Mouse (Mus musculus) liver, embryonic 12.5 days (tissue): ENCODE results near the gene Tpst1. TPM values are rescaled to one million over a fixed set of nuclear protein-coding genes. Genes with fewer than 3 reads are reported as not detected.

Experiments
- ATAC-seq: fragments of 200-750 bp; cut with Nextera tagmentation; 2 replicates; pipeline ENCODE4 v1.8.0; 2017; ENCODE audit warnings: moderate number of reproducible peaks, mild to moderate bottlenecking, moderate library complexity
- H3K27ac ChIP-seq: fragments of 300-500 bp; sonication (generic); 2 replicates; pipeline ENCODE4 v1.5.1; 2016; ENCODE audit warnings: mild to moderate bottlenecking
- H3K27me3 ChIP-seq: fragments of 300-500 bp; sonication (generic); replicated peaks from 2 replicates; pipeline ENCODE4 v1.6.1; 2016; ENCODE audit warnings: mild to moderate bottlenecking, moderate library complexity
- H3K36me3 ChIP-seq: fragments of 300-500 bp; sonication (generic); 2 replicates; pipeline ENCODE4 v1.6.1; 2016; ENCODE audit warnings: mild to moderate bottlenecking, moderate library complexity
- H3K4me1 ChIP-seq: fragments of 300-500 bp; sonication (generic); 2 replicates; pipeline ENCODE4 v1.6.1; 2016
- H3K4me2 ChIP-seq: fragments of 300-500 bp; sonication (generic); 2 replicates; pipeline ENCODE4 v1.6.1; 2016; ENCODE audit warnings: mild to moderate bottlenecking, moderate library complexity
- H3K4me3 ChIP-seq: fragments of 300-500 bp; sonication (generic); 2 replicates; pipeline ENCODE4 v1.5.1; 2016; ENCODE audit warnings: mild to moderate bottlenecking, moderate library complexity
- H3K9ac ChIP-seq: fragments of 300-500 bp; sonication (generic); 2 replicates; pipeline ENCODE4 v1.6.1; 2016; ENCODE audit warnings: mild to moderate bottlenecking, moderate library complexity
- H3K9me3 ChIP-seq: fragments of 300-500 bp; sonication (generic); replicated peaks from 2 replicates; pipeline ENCODE4 v1.6.1; 2016; ENCODE audit warnings: mild to moderate bottlenecking, moderate library complexity
- whole genome bisulfite sequencing: fragments of 180-500 bp; shearing (Covaris S2); methylation state at CpG from one replicate; pipeline ENCODE4 v1.1.7; 2016; ENCODE audit not compliant: insufficient replicate concordance; 5-methylcytosine and 5-hydroxymethylcytosine counted together
- polyA plus RNA-seq: library from polyadenylated mRNA; unstranded; fragments of >200 nt; fragmentation: Nextera tagmentation; extraction: Ambion mirVana; gene quantifications from 2 replicates; pipeline ENCODE4 v1.2.1, GENCODE M21; 2016

Tpst1 gene
- polyA plus RNA-seq, 1 experiment from 2014 or later: 37.2 TPM

DNA sequence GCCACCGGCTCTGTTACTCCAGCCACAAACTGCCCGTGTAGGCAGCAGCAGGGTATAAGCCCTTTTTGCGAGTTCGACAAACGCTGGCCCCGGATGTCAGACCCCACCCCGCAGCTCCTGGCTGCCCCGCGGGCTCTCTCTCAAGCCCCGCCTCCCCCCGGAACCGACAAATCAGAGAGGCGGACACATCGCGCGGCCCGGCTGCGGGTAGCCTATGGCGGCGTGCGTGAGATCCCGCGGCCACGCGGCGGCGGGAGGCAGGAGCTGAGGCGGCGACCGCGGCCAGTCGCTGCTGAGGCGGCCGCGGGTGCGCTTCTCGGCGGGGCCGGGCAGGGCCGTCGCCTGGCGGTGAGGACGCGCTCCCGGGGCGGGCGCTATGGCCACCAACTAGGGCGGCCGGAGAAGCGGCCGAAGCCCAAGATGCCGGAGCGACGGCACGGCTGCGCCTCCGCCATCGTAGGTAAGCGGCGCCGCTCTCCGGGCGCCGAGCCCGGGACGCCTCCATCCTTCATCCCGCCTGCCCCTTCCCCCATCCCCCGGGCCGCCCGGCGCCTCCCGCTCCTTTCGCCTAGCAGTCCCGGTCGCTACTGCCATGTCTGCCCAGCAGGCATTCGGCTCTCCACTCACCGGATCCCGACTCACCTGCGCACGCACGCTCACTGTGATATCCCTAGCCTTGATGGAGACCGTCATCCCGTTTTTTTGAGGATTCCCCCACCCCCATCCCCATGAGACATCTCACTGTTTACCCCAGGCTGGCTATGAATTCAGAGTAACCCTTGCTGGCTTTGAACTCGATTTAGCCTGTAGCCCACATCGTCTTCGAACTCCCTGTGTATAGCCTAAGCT is 6.3 kb downstream of the Tpst1 start:
- H3K27ac ChIP-seq: peak overlapping the region; percentile 81
- 2% methylated on average over 85 of the region's 86 CpGs for WGBS
- peak overlapping the region; percentile 98 for H3K4me2 ChIP-seq

GRCm38 (mm10) chr5:130080051-130080681 is 7.0 kb downstream of the Tpst1 start:
- peaks cover 33% of the 10 kb centered on the region for H3K4me1 ChIP-seq
- peak overlapping the region; percentile 81; the same call in 1 of the 2 replicates for H3K27ac ChIP-seq
- peaks cover 8% of the 10 kb centered on the region; the same call in 1 of the 2 replicates for H3K27me3 ChIP-seq
- 72% methylated on average over 16 of the region's 16 CpGs for WGBS
- H3K36me3 ChIP-seq: peaks cover 21% of the 10 kb centered on the region
- peaks cover 7% of the 10 kb centered on the region; the same call in 1 of the 2 replicates for H3K9me3 ChIP-seq
- H3K4me2 ChIP-seq: peak overlapping the region; percentile 98
- no peak for ATAC-seq
- H3K9ac ChIP-seq: peak overlapping the region; percentile 90
- H3K4me3 ChIP-seq: peak overlapping the region; percentile 80

More for the DNA sequence above, 6.3 kb downstream of the Tpst1 start:
- ATAC-seq: peak; percentile 92
- H3K4me3 ChIP-seq: peak overlapping the region; percentile 80
- H3K36me3 ChIP-seq: peaks cover 18% of the 10 kb centered on the region
- H3K27me3 ChIP-seq: peaks cover 8% of the 10 kb centered on the region; the same call in 1 of the 2 replicates
- peaks cover 7% of the 10 kb centered on the region; the same call in 1 of the 2 replicates for H3K9me3 ChIP-seq
- H3K9ac ChIP-seq: peak overlapping the region; percentile 90
- peaks cover 28% of the 10 kb centered on the region for H3K4me1 ChIP-seq

- Histone ChIP-seq H3K36me3 (peaks cover 32% of the 10 kb centered on the region), H3K4me1 (peaks cover 33% of the 10 kb centered on the region), H3K27me3 (peaks cover 8% of the 10 kb centered on the region; the same call in 1 of the 2 replicates), H3K9ac (no peak overlapping the region), H3K27ac (no peak overlapping the region), H3K4me2 (no peak overlapping the region), H3K4me3 (no peak overlapping the region), H3K9me3 (peaks cover 7% of the 10 kb centered on the region; the same call in 1 of the 2 replicates)
- 92% methylated on average over 8 of the region's 8 CpGs for WGBS
- ATAC-seq: no peak
Observed at GRCm38 (mm10) chr5:130081181-130081881, 8.2 kb downstream of the Tpst1 start.

DNA sequence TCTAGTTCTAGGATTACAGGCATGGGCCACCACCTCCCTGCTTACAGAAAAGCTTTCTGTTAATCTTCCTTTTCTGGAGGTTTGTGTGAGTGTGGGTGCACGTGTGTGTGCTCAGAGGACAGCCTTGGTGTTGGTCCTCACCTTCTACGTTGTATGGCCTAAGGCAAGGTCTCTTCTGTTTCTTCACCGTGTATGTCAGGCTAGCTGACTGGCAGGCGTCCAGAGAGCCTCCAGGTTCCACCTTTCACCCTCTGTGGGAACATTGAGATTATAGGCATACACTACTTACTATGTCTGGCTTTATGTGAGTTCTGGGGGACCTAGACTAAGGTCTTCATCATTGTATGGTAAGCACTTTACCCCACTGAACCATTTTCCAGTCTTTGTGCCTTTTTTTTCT is 9.3 kb downstream of the Tpst1 start:
- Histone ChIP-seq H3K27me3 (0 out of 2 replicates have a peak, but pooled peaks cover 5% of the 10 kb centered on the region), H3K4me1 (peaks cover 33% of the 10 kb centered on the region), H3K4me2 (no peak overlapping the region), H3K36me3 (peaks cover 35% of the 10 kb centered on the region), H3K9ac (no peak overlapping the region), H3K4me3 (no peak overlapping the region), H3K9me3 (peaks cover 7% of the 10 kb centered on the region; the same call in 1 of the 2 replicates), H3K27ac (no peak overlapping the region)
- no peak for ATAC-seq
- WGBS: 67% methylated on average over 4 of the region's 4 CpGs

DNA sequence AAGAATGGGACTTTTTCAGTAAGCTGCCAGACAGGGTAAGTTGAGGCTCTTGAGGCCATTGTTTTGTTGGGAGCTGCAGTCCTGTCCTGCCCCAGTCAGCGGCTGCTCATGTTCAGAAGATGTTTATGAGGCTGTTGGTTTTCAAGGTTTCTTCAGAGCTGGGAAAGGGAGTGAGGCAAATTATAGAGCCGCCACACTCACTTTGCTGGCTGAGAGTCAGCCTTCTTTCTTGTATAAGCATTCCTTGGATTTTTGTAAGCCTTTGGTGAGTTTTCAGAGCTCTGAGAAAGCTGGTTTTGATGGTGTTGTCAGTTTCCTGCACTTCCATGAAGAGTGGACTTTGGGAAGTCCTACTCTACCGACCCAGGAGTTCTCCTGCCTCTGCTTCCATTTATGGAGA is 11.1 kb downstream of the Tpst1 start:
- WGBS: 82% methylated on average over 3 of the region's 3 CpGs
- Histone ChIP-seq H3K4me3 (no peak overlapping the region), H3K27me3 (no peaks in the 10 kb centered on the region; the same call in 1 of the 2 replicates), H3K9ac (no peak overlapping the region), H3K4me2 (no peak overlapping the region), H3K36me3 (peaks cover 35% of the 10 kb centered on the region), H3K27ac (no peak overlapping the region), H3K4me1 (peaks cover 29% of the 10 kb centered on the region), H3K9me3 (peaks cover 7% of the 10 kb centered on the region; the same call in 1 of the 2 replicates)
- ATAC-seq: no peak

- H3K27ac ChIP-seq: peak overlapping the region; percentile 47
- H3K4me1 ChIP-seq: peaks cover 38% of the 10 kb centered on the region
- WGBS: 83% methylated on average over 7 of the region's 7 CpGs
Observed at GRCm38 (mm10) chr5:130088008-130088407, 14.9 kb downstream of the Tpst1 start.

GRCm38 (mm10) chr5:130088612-130089011 is 15.5 kb downstream of the Tpst1 start:
- Histone ChIP-seq H3K27ac (no peak overlapping the region), H3K4me1 (peaks cover 38% of the 10 kb centered on the region), H3K36me3 (peaks cover 25% of the 10 kb centered on the region), H3K4me3 (no peak overlapping the region), H3K4me2 (no peak overlapping the region), H3K9me3 (no peaks in the 10 kb centered on the region), H3K9ac (no peak overlapping the region), H3K27me3 (no peaks in the 10 kb centered on the region; the same call in 1 of the 2 replicates)
- no peak for ATAC-seq
- 74% methylated on average over 4 of the region's 4 CpGs for WGBS

More at GRCm38 (mm10) chr5:130088008-130088407, 14.9 kb downstream of the Tpst1 start:
- peaks cover 25% of the 10 kb centered on the region for H3K36me3 ChIP-seq
- H3K4me3 ChIP-seq: no peak overlapping the region
- H3K4me2 ChIP-seq: no peak overlapping the region
- no peaks in the 10 kb centered on the region for H3K9me3 ChIP-seq
- H3K9ac ChIP-seq: no peak overlapping the region
- no peaks in the 10 kb centered on the region; the same call in 1 of the 2 replicates for H3K27me3 ChIP-seq
- no peak for ATAC-seq

GRCm38 (mm10) chr5:130089177-130089576 is 16.1 kb downstream of the Tpst1 start:
- Histone ChIP-seq H3K9me3 (no peaks in the 10 kb centered on the region), H3K4me2 (no peak overlapping the region), H3K27me3 (no peaks in the 10 kb centered on the region; the same call in 1 of the 2 replicates), H3K4me3 (no peak overlapping the region), H3K9ac (no peak overlapping the region), H3K27ac (peak overlapping the region; percentile 36; the same call in 1 of the 2 replicates), H3K4me1 (peaks cover 38% of the 10 kb centered on the region), H3K36me3 (peaks cover 25% of the 10 kb centered on the region)
- ATAC-seq: no peak; the same call in 1 of the 2 replicates
- WGBS: 44% methylated on average over 7 of the region's 7 CpGs

GRCm38 (mm10) chr5:130089626-130090393 is 16.7 kb downstream of the Tpst1 start:
- Histone ChIP-seq H3K4me2 (no peak overlapping the region), H3K36me3 (peaks cover 21% of the 10 kb centered on the region), H3K27me3 (no peaks in the 10 kb centered on the region; the same call in 1 of the 2 replicates), H3K4me3 (no peak overlapping the region), H3K9ac (no peak overlapping the region), H3K27ac (peak overlapping the region; percentile 36; the same call in 1 of the 2 replicates), H3K9me3 (no peaks in the 10 kb centered on the region), H3K4me1 (peaks cover 34% of the 10 kb centered on the region)
- WGBS: 66% methylated on average over 18 of the region's 18 CpGs
- ATAC-seq: peak; percentile 34

GRCm38 (mm10) chr5:130096754-130097153 is 23.6 kb downstream of the Tpst1 start:
- H3K27me3 ChIP-seq: no peaks in the 10 kb centered on the region
- WGBS: 68% methylated on average over 12 of the region's 12 CpGs

DNA sequence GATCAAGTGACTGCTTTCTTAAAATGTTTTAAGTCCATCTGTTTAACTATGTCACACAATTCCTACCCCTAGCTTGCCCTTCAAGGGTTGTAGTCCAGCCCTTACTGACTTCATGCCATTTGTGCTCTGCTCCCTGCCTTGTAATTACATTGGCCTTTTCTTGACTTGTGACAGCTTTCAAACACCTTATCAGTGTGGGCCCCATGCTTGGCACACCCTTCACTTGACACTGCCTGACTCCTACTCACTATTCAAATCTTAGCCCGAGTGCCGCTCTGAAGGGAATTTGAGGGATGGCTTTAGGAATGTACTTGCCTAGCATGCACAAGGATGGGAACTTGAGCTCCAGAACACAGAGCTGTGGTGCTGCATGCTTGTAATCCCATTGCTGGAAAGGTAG is 24.7 kb downstream of the Tpst1 start:
- WGBS: 21% methylated on average over 2 of the region's 2 CpGs
- peak; percentile 89 for ATAC-seq
- H3K9me3 ChIP-seq: no peaks in the 10 kb centered on the region
- peak overlapping the region; percentile 7 for H3K4me3 ChIP-seq
- peak overlapping the region; percentile 58 for H3K9ac ChIP-seq
- H3K27me3 ChIP-seq: no peaks in the 10 kb centered on the region
- H3K4me1 ChIP-seq: peaks cover 26% of the 10 kb centered on the region
- peak overlapping the region; percentile 6 for H3K27ac ChIP-seq
- peaks cover 25% of the 10 kb centered on the region for H3K36me3 ChIP-seq
- H3K4me2 ChIP-seq: peak overlapping the region; percentile 58

More at GRCm38 (mm10) chr5:130096754-130097153, 23.6 kb downstream of the Tpst1 start:
- no peak overlapping the region for H3K9ac ChIP-seq
- H3K36me3 ChIP-seq: peaks cover 14% of the 10 kb centered on the region
- no peaks in the 10 kb centered on the region for H3K9me3 ChIP-seq
- H3K4me2 ChIP-seq: no peak overlapping the region
- H3K27ac ChIP-seq: peak overlapping the region; percentile 6; the same call in 1 of the 2 replicates
- no peak overlapping the region for H3K4me3 ChIP-seq
- peaks cover 34% of the 10 kb centered on the region for H3K4me1 ChIP-seq
- ATAC-seq: peak; percentile 60; the same call in 1 of the 2 replicates
